Mouse (Mus musculus) forebrain, embryonic 13.5 days (tissue): ENCODE measurements at regions not wholly inside any gene's neighbourhood (a gene's known extent, or its start where the extent isn't known, plus 50 kb on each side); places are given as distances from the start of the nearest gene placed in this dataset.

Experiments used
- ATAC-seq: fragments of 200-750 bp; cut with Nextera tagmentation; 2 replicates; pipeline ENCODE4 v1.8.0; 2017
- H3K27ac ChIP-seq: fragments of 300-500 bp; sonication (generic); 2 replicates; pipeline ENCODE4 v1.5.1; 2015; ENCODE audit warnings: inconsistent platforms, mild to moderate bottlenecking, moderate library complexity
- H3K27me3 ChIP-seq: fragments of 300-500 bp; sonication (generic); 2 replicates; pipeline ENCODE4 v1.6.1; 2015; ENCODE audit warnings: mild to moderate bottlenecking, inconsistent platforms
- H3K36me3 ChIP-seq: fragments of 300-500 bp; sonication (generic); 2 replicates; pipeline ENCODE4 v1.6.1; 2015; ENCODE audit warnings: mild to moderate bottlenecking, inconsistent platforms; ENCODE audit not compliant: poor library complexity, severe bottlenecking
- H3K4me1 ChIP-seq: fragments of 300-500 bp; sonication (generic); 2 replicates; pipeline ENCODE4 v1.6.1; 2015; ENCODE audit warnings: inconsistent platforms
- H3K4me2 ChIP-seq: fragments of 300-500 bp; sonication (generic); 2 replicates; pipeline ENCODE4 v1.6.1; 2015; ENCODE audit warnings: inconsistent platforms, mild to moderate bottlenecking, moderate library complexity
- H3K4me3 ChIP-seq: fragments of 300-500 bp; sonication (generic); 2 replicates; pipeline ENCODE4 v1.5.1; 2015; ENCODE audit warnings: mild to moderate bottlenecking, inconsistent platforms
- H3K9ac ChIP-seq: fragments of 300-500 bp; sonication (generic); 2 replicates; pipeline ENCODE4 v1.6.1; 2015; ENCODE audit warnings: mild to moderate bottlenecking, inconsistent platforms
- H3K9me3 ChIP-seq: fragments of 300-500 bp; sonication (generic); replicated peaks from 2 replicates; pipeline ENCODE4 v1.6.1; 2016; ENCODE audit warnings: inconsistent platforms
- WGBS: fragments of 180-500 bp; shearing (Covaris S2); methylation state at CpG from one replicate; pipeline ENCODE4 v1.1.7; 2015; 5-methylcytosine and 5-hydroxymethylcytosine counted together

DNA sequence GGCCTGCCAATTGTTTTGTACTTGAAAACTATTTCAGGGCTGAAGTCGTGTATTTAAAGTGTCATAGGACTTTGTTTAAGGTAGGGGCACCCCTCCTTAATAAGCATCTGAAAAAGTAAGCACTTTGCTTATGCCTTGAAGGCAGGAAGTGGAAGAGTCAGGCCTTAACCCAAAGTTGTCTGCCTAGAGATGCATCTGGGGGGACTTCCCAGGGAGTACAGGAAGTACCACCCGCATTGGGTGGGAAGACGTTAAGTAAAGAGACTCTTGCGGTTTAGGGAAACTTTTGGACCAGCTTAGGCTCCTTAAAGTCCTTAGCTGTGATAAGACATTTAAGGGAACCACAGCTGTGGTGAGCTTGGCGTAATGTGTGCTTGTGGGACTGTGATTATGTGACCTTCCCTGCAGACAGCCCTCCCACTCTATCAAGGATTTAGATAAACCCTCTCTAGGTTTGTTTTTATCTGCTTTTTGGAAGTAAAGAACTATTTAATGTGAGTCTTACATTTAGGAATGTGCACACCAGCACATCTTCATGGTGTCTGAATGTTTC, 150.9 kb upstream of the Trib2 start:
- no peak overlapping the region for H3K4me3 ChIP-seq
- no peaks in the 10 kb centered on the region for H3K27me3 ChIP-seq
- ATAC-seq = no peak
- no peaks in the 10 kb centered on the region for H3K4me1 ChIP-seq
- no peak overlapping the region for H3K9ac ChIP-seq
- H3K4me2 ChIP-seq = no peak overlapping the region
- H3K9me3 ChIP-seq = no peaks in the 10 kb centered on the region
- H3K27ac ChIP-seq = no peak overlapping the region
- no peaks in the 10 kb centered on the region for H3K36me3 ChIP-seq
- 71% methylated on average over 5 of the region's 5 CpGs for WGBS

DNA sequence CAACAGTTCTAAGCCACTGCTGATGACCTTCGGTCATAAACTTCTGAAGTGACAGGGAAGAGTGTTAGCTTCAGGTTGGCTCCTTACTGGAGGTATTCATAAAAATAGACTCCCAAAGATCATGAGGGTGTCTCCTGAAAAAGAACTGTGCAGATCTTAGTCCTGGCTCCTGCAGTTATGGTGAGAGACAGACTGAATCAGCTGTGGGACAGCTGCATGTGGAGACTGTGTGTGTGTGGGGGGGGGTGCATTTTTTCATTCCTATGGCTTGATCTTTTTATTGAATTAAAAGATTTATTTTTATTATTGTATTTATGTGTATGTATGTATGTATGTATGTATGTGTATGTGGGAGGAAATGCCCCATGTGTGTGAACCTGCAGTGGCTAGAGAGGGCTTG, 149.9 kb upstream of the Trib2 start:
- H3K36me3 ChIP-seq = no peaks in the 10 kb centered on the region
- H3K9ac ChIP-seq = no peak overlapping the region
- ATAC-seq = no peak
- no peaks in the 10 kb centered on the region for H3K27me3 ChIP-seq
- no peak overlapping the region for H3K4me3 ChIP-seq
- H3K4me1 ChIP-seq = no peaks in the 10 kb centered on the region
- H3K9me3 ChIP-seq = no peaks in the 10 kb centered on the region
- H3K27ac ChIP-seq = no peak overlapping the region
- 82% methylated on average over 1 of the region's 1 CpGs for WGBS
- H3K4me2 ChIP-seq = no peak overlapping the region

DNA sequence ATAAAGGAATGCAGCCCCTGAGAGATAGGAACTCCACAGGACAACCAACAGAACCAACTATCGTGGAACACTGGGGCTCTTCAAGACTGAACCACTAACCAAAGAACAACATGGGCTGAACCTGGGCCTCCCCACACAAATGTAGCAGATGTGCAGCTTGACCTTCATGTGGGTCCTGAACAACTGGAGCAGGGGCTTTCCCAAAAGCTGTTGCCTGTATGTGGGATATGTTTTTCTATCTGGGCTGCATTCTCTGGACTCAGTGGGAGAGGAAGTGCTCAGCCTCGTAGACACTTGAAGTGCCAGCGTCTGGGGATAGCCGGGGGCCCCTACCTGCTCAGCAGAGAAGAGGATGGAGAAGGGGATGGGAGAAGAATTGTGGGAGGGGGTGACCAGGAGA, 149.2 kb upstream of the Trib2 start:
- Histone ChIP-seq H3K9ac (no peak overlapping the region), H3K27ac (no peak overlapping the region), H3K4me3 (no peak overlapping the region), H3K27me3 (no peaks in the 10 kb centered on the region), H3K4me2 (no peak overlapping the region), H3K36me3 (no peaks in the 10 kb centered on the region), H3K4me1 (no peaks in the 10 kb centered on the region), H3K9me3 (no peaks in the 10 kb centered on the region)
- WGBS = 86% methylated on average over 4 of the region's 4 CpGs
- no peak for ATAC-seq

DNA sequence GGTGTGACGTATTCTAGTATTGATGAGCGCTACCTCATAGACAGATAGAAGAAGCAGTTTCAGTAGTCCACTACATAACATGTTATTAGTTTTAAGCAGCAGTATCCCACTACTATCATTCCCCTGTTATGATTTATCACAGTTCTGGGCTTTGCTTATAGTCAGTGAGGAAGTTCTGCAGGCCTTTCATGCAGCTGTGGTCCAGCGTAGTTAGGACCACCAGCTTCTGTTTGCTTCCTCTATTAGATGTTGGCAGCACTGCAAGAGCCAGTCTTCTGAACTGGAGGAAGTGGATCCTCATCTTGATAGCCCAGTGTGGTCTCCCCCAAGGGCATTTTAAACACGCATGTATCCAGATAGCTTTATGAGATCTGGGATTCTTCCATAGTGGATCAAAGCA, 147.4 kb upstream of the Trib2 start:
- no peak for ATAC-seq
- H3K27me3 ChIP-seq = no peaks in the 10 kb centered on the region
- no peak overlapping the region for H3K9ac ChIP-seq
- no peak overlapping the region for H3K4me3 ChIP-seq
- no peaks in the 10 kb centered on the region for H3K36me3 ChIP-seq
- H3K4me1 ChIP-seq = no peaks in the 10 kb centered on the region
- no peak overlapping the region for H3K4me2 ChIP-seq
- 97% methylated on average over 4 of the region's 4 CpGs for WGBS
- no peak overlapping the region for H3K27ac ChIP-seq
- no peaks in the 10 kb centered on the region for H3K9me3 ChIP-seq

DNA sequence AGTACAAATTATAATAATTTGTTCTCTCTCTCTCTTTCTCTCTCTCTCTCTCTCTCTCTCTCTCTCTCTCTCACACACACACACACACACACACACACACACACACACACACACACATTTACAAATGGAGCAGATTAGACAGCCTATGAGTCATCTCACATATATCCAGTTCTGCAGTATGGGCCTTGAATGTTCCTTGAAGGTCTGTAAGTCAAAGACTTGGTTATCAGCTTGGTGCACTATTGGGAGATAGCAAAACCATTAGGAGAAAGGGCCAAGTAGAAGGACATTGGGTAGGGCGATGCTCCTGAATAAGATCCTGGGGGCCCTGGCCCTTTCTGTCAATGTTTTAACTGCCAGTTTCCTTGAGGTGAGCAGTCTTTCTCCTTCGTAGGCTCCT, 145.1 kb upstream of the Trib2 start:
- 83% methylated on average over 2 of the region's 2 CpGs for WGBS
- no peak for ATAC-seq
- H3K4me2 ChIP-seq = no peak overlapping the region

DNA sequence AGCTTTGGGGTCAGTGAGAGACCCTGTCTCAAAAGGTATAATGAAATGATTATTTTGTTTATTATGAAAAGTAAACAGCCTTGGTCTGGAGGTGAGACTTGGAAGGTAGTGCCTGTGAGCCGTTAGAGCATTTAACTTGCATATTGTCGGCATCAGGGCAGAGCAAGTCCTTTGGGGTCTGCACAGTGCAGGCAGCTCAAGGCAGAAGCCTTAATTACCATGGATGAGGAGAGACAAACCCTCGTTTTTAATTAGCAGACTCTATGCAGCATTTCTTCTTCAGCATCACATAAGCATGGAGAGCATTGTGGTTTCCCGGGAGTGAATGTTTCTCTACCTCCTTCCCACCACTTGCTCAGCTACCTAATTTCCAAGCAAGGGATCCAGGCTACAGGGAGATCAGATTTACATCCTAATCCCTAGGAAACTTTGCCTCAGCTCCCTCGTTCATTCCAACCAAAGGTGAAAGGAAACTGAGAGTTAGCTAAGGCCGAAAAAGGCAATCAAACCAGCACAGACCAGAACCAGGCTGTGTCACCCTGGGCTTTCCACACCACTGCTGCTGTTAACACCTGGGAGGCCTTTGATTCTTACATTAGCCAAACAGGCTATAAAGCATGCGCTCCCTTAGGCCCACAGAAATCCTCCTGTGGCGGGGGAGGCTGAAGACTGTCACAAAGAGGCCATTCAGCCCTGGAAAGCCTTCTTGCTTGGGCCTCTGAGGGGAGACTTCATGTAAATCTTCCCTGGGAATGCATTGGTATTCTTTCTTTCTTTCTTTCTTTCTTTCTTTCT, 120.9 kb upstream of the Trib2 start:
- no peak overlapping the region for H3K27ac ChIP-seq
- no peaks in the 10 kb centered on the region for H3K36me3 ChIP-seq
- no peaks in the 10 kb centered on the region for H3K9me3 ChIP-seq
- H3K4me3 ChIP-seq = no peak overlapping the region
- H3K4me2 ChIP-seq = no peak overlapping the region
- peaks cover 9% of the 10 kb centered on the region for H3K4me1 ChIP-seq
- ATAC-seq = no peak
- WGBS = 27% methylated on average over 8 of the region's 8 CpGs
- no peaks in the 10 kb centered on the region for H3K27me3 ChIP-seq
- H3K9ac ChIP-seq = no peak overlapping the region

More for the DNA sequence above, 145.1 kb upstream of the Trib2 start:
- H3K9me3 ChIP-seq = no peaks in the 10 kb centered on the region
- H3K27me3 ChIP-seq = no peaks in the 10 kb centered on the region
- no peak overlapping the region for H3K27ac ChIP-seq
- no peaks in the 10 kb centered on the region for H3K36me3 ChIP-seq
- H3K4me3 ChIP-seq = no peak overlapping the region
- no peaks in the 10 kb centered on the region for H3K4me1 ChIP-seq
- H3K9ac ChIP-seq = no peak overlapping the region

DNA sequence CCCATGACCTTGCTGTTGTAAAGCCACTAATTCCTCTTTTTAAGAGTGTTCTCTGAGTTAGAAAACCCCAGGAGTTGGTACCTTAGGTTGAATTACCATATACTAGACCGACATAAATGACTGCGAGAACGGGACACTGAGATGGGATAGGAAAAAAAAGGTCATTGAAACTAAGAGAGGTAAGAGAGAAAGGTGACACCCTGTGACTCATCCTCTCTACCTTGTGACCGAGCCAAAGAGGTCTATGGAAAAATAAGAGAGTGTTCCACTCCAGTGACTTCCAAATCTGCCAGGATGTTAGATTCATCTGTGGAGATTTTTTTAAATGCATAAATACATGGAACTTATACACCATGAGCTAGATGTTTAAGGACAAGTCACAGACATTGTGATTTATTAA, 115.3 kb upstream of the Trib2 start:
- no peaks in the 10 kb centered on the region for H3K36me3 ChIP-seq
- no peaks in the 10 kb centered on the region for H3K9me3 ChIP-seq
- H3K4me2 ChIP-seq = no peak overlapping the region
- H3K27me3 ChIP-seq = no peaks in the 10 kb centered on the region
- ATAC-seq = no peak
- H3K27ac ChIP-seq = no peak overlapping the region
- H3K4me3 ChIP-seq = no peak overlapping the region
- WGBS = 90% methylated on average over 4 of the region's 4 CpGs
- H3K4me1 ChIP-seq = no peaks in the 10 kb centered on the region
- H3K9ac ChIP-seq = no peak overlapping the region

DNA sequence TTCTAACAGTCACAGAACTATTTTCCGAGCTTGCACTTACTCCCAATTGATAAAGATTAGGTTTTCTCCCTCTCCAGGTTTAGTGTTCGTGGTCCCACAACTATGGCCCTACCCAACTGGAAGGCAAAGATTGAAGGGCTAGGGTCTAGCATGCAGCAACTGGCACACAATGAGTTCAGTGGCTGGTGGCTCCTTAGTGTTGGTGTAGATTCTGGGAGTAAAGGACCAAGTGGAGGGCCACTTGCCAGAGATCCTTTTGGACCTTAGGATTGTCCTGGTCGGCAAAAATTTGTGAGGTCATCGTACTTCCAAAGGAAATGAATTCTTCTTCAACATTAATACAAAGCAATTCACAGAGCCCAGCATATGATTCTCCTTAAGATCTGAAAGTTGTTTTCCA, 114.8 kb upstream of the Trib2 start:
- Histone ChIP-seq H3K4me2 (no peak overlapping the region), H3K9me3 (no peaks in the 10 kb centered on the region), H3K27ac (no peak overlapping the region), H3K9ac (no peak overlapping the region), H3K36me3 (no peaks in the 10 kb centered on the region), H3K27me3 (no peaks in the 10 kb centered on the region), H3K4me1 (no peaks in the 10 kb centered on the region), H3K4me3 (no peak overlapping the region)
- 92% methylated on average over 4 of the region's 4 CpGs for WGBS
- ATAC-seq = no peak

DNA sequence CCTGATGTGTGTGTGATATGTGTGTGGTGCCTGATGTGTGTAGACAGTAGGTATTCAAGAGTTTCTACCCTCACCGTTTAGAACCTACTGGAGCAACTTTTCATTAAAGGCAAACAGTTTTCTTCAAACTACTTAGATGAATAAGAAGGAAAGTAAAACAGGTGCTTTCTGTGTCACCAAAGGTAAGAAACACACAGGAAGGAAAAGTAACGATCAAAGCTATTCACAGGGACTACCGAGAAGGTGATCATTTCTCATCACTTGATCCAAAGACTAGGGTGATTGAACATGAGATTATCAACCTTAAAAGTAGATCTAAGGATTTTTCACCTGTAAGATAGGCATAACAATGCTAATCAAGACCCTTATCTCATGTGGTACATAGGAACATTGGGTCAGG, 113.4 kb upstream of the Trib2 start:
- ATAC-seq = no peak
- 96% methylated on average over 3 of the region's 3 CpGs for WGBS
- H3K4me1 ChIP-seq = no peaks in the 10 kb centered on the region
- H3K4me2 ChIP-seq = no peak overlapping the region
- no peaks in the 10 kb centered on the region for H3K36me3 ChIP-seq
- no peak overlapping the region for H3K4me3 ChIP-seq
- H3K9me3 ChIP-seq = no peaks in the 10 kb centered on the region
- H3K27ac ChIP-seq = no peak overlapping the region
- H3K9ac ChIP-seq = no peak overlapping the region
- H3K27me3 ChIP-seq = no peaks in the 10 kb centered on the region

DNA sequence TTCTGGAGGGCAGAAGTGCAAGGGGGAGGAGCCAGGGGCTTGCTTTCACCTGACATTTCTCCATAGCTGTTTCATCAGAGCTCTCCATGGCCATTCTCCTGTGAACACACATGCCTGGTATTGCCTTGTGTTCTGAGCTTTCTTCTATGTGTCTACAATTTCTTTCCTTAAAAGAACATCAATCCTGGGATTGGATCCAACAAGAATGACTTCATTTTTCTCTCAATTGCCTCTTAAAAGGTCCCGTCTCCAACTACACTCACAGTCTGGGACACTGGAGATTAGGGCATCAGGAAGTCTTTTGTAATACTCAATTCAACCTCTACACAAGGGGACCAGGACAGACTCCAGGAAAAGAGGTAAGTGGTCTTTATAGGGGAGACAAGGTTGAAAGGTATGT, 112.8 kb upstream of the Trib2 start:
- Histone ChIP-seq H3K9ac (no peak overlapping the region), H3K27ac (no peak overlapping the region), H3K4me3 (no peak overlapping the region), H3K9me3 (no peaks in the 10 kb centered on the region), H3K36me3 (no peaks in the 10 kb centered on the region), H3K4me1 (no peaks in the 10 kb centered on the region), H3K27me3 (no peaks in the 10 kb centered on the region), H3K4me2 (no peak overlapping the region)
- no peak for ATAC-seq
- WGBS = 73% methylated on average over 1 of the region's 1 CpGs

DNA sequence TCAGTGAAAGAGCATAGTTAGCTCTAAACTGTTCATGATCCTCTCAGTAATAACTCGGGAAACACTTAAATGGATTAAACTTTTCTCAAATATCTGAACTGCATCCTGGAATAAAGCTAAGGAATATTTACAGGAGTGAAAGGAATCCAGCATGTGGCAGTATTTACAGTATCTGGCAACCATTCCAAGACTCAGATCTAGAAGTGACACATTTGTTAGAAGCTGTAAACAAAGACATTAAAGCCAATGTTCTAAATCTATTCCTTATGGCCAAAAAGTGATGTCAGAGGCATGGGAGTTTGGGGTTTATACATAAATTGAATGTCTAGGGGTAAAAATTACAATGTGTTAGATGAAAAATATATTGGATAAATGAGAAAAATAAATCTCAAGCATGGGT, 101.6 kb upstream of the Trib2 start:
- Histone ChIP-seq H3K4me3 (no peak overlapping the region), H3K27me3 (no peaks in the 10 kb centered on the region), H3K9ac (no peak overlapping the region), H3K27ac (no peak overlapping the region), H3K9me3 (no peaks in the 10 kb centered on the region), H3K36me3 (no peaks in the 10 kb centered on the region), H3K4me1 (no peaks in the 10 kb centered on the region), H3K4me2 (no peak overlapping the region)
- ATAC-seq = no peak
- 87% methylated on average over 1 of the region's 1 CpGs for WGBS

DNA sequence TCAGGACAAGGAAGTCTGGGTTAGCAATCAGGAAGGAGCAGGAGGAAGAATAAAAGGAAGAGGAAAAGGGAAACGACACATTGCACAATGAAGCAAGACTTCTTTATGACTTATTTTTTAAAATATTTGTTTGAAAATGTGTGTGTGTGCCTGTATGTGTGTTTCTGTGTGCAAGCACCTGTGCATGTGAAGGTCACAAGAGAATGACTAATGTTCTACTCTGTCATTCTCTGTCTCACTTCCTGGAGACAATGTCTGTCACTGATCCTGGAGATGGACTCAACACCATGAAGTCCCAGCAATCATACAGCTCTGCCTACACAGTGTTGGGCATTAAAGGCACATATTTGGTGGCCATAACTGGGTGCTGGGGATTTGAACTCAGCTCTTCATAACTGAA, 96.2 kb upstream of the Trib2 start:
- Histone ChIP-seq H3K4me1 (no peaks in the 10 kb centered on the region), H3K4me3 (no peak overlapping the region), H3K9me3 (no peaks in the 10 kb centered on the region), H3K4me2 (no peak overlapping the region), H3K27me3 (no peaks in the 10 kb centered on the region), H3K9ac (no peak overlapping the region), H3K27ac (no peak overlapping the region), H3K36me3 (no peaks in the 10 kb centered on the region)
- 96% methylated on average over 1 of the region's 1 CpGs for WGBS
- no peak for ATAC-seq

DNA sequence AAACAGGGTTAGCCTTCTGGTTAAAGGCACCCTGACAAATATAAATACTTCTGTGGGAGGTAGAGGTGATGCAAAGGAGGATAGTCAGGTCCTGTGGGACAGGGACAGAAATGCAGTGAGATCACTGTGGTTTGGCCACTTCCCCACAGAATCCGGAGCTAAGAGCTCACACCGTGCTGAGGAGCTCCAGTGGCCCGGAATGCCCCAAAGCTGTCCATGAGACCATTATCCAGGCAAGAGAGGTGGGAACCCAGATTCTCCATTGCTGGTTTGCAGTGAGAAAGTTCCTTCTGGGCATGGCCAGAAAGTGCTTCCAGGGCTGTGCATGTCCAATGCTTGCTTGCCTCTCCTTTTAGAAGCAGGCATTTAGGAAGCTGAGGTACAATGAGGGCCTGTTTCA, 95.8 kb upstream of the Trib2 start:
- ATAC-seq = no peak
- WGBS = 86% methylated on average over 3 of the region's 3 CpGs

More for the DNA sequence above, 95.8 kb upstream of the Trib2 start:
- Histone ChIP-seq H3K4me3 (no peak overlapping the region), H3K4me1 (no peaks in the 10 kb centered on the region), H3K27ac (no peak overlapping the region), H3K9ac (no peak overlapping the region), H3K9me3 (no peaks in the 10 kb centered on the region), H3K36me3 (no peaks in the 10 kb centered on the region), H3K27me3 (no peaks in the 10 kb centered on the region), H3K4me2 (no peak overlapping the region)
